Mouse (Mus musculus) embryonic facial prominence, embryonic 13.5 days (tissue): ENCODE measurements around the gene Cpne4. TPM values are rescaled to one million over a fixed set of nuclear protein-coding genes. Genes with fewer than 3 reads are reported as not detected.

Experiments
- ATAC-seq: fragments of 200-750 bp; cut with Nextera tagmentation; 2 replicates; pipeline ENCODE4 v1.8.0; 2017; ENCODE audit warnings: low read depth; ENCODE audit not compliant: insufficient number of reproducible peaks, insufficient read depth, low FRiP score, low TSS enrichment
- H3K27ac ChIP-seq: fragments of 300-500 bp; sonication (generic); 2 replicates; pipeline ENCODE4 v1.5.1; 2015; ENCODE audit warnings: moderate library complexity, mild to moderate bottlenecking, inconsistent platforms
- H3K27me3 ChIP-seq: fragments of 300-500 bp; sonication (generic); 2 replicates; pipeline ENCODE4 v1.6.1; 2015; ENCODE audit warnings: mild to moderate bottlenecking, inconsistent platforms
- H3K36me3 ChIP-seq: fragments of 300-500 bp; sonication (generic); 2 replicates; pipeline ENCODE4 v1.6.1; 2015; ENCODE audit warnings: mild to moderate bottlenecking, inconsistent platforms
- H3K4me1 ChIP-seq: fragments of 300-500 bp; sonication (generic); 2 replicates; pipeline ENCODE4 v1.6.1; 2015; ENCODE audit warnings: inconsistent platforms
- H3K4me2 ChIP-seq: fragments of 300-500 bp; sonication (generic); 2 replicates; pipeline ENCODE4 v1.6.1; 2015; ENCODE audit warnings: moderate library complexity, mild to moderate bottlenecking, inconsistent platforms
- H3K4me3 ChIP-seq: fragments of 300-500 bp; sonication (generic); 2 replicates; pipeline ENCODE4 v1.5.1; 2015; ENCODE audit warnings: mild to moderate bottlenecking, inconsistent platforms
- H3K9ac ChIP-seq: fragments of 300-500 bp; sonication (generic); 2 replicates; pipeline ENCODE4 v1.6.1; 2015; ENCODE audit warnings: mild to moderate bottlenecking, inconsistent platforms
- H3K9me3 ChIP-seq: fragments of 300-500 bp; sonication (generic); 2 replicates; pipeline ENCODE4 v1.6.1; 2016; ENCODE audit warnings: inconsistent platforms
- WGBS: fragments of 180-500 bp; shearing (Covaris S2); methylation state at CpG from one replicate; pipeline ENCODE4 v1.1.7; 2015; ENCODE audit warnings: mixed read lengths; 5-methylcytosine and 5-hydroxymethylcytosine counted together
- microRNA-seq: library from miRNA; unstranded; fragments of <30 nt; microRNA quantifications from one replicate; pipeline ENCODE4, GENCODE M21; 2016
- polyA plus RNA-seq: library from polyadenylated mRNA; unstranded; fragments of >200 nt; fragmentation: Nextera tagmentation; extraction: Ambion mirVana; gene quantifications from 2 replicates; pipeline ENCODE4 v1.2.1, GENCODE M21; 2015

Cpne4 gene
- polyA plus RNA-seq, 1 experiment from 2014 or later = 1.6 TPM

DNA sequence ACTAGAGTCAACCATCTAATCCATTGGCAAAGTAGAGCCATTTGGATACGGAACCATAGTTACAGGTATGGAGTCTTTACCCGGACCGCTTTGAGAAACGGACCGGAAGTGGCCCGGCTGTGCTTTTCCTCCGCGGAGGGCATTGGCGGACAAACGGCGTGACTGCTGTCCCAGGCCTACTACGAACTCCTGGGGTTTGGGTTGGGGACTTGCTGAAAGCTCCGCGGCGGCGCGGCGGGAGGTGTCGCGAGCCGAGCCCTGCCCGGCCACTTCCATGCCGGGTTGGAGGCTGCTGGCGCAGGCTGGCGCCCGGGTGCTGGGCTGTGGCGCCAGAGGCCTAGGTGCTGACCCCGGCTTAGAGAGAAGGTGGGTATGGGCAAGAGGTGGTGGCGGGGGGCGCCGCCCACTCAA lies 506.1 kb downstream of the Cpne4 start, which contains the start of gene Mrpl3:
Mrpl3 (plus strand) TSS at position 93 of the 411 bp plus-strand sequence.
- peaks cover 9% of the 10 kb centered on the region; the same call in 1 of the 2 replicates for H3K4me1 ChIP-seq
- peak within 1 kb of the TSS; percentile 98 for H3K9ac ChIP-seq
- peak within 1 kb of the TSS; percentile 39; the same call in 1 of the 2 replicates for H3K27ac ChIP-seq
- 0 out of 2 replicates have a peak, but pooled peaks have one; percentile 56 for ATAC-seq
- H3K4me3 ChIP-seq = peak within 1 kb of the TSS; percentile 99
- no peaks in the 10 kb centered on the region for H3K27me3 ChIP-seq
- peak within 1 kb of the TSS; percentile 71 for H3K4me2 ChIP-seq
- peaks cover 31% of the 10 kb centered on the region for H3K36me3 ChIP-seq
- H3K9me3 ChIP-seq = no peaks in the 10 kb centered on the region
- WGBS = under 1% methylated on average over 31 of the region's 31 CpGs

DNA sequence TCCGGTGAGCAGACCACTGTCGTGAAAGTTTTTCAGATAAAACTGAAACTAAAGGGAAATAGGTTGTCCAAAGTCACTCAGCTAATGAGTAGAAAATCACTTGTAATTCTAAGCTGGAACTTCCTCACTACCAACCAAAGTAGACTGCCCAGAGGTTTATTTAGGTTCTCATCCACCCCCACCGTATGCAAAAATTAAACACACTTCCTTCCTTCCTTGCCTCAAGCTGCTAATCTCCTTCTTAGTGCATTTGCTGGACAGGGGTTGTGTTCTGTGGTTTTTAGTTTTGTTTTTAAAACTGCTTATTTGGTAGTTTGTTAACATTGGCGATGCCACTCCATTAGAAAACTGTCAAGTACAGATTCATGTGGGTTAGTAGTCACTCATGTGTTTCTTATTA lies 506.7 kb downstream of the Cpne4 start:
- ATAC-seq = no peak
- 46% methylated on average over 4 of the region's 4 CpGs for WGBS

DNA sequence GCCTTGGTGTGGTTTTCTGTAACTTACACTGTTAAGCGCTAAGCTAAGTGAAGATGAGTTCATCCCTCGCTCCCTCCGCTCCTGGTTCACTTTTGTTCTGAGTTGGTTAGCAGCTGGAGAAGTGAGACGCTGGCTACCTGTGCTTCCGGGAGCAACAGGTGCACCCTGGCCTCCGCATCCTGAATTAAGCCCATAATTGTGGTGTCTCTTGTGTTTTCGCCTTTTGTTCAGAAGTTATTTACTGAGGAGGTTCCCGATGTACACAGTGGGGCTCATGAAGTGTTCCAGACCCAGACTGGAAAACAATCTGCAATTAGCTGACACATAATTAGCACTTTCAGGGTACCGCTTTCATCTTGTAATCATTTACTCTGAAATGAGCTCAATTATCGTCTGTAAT lies 522.0 kb downstream of the Cpne4 start:
- ATAC-seq = no peak

More for the DNA sequence above, 506.7 kb downstream of the Cpne4 start:
- Histone ChIP-seq H3K4me1 (peaks cover 9% of the 10 kb centered on the region; the same call in 1 of the 2 replicates), H3K4me2 (peak overlapping the region; percentile 71), H3K9ac (peak overlapping the region; percentile 98), H3K9me3 (no peaks in the 10 kb centered on the region), H3K27me3 (no peaks in the 10 kb centered on the region), H3K27ac (no peak overlapping the region), H3K36me3 (peaks cover 37% of the 10 kb centered on the region), H3K4me3 (peak overlapping the region; percentile 99)

DNA sequence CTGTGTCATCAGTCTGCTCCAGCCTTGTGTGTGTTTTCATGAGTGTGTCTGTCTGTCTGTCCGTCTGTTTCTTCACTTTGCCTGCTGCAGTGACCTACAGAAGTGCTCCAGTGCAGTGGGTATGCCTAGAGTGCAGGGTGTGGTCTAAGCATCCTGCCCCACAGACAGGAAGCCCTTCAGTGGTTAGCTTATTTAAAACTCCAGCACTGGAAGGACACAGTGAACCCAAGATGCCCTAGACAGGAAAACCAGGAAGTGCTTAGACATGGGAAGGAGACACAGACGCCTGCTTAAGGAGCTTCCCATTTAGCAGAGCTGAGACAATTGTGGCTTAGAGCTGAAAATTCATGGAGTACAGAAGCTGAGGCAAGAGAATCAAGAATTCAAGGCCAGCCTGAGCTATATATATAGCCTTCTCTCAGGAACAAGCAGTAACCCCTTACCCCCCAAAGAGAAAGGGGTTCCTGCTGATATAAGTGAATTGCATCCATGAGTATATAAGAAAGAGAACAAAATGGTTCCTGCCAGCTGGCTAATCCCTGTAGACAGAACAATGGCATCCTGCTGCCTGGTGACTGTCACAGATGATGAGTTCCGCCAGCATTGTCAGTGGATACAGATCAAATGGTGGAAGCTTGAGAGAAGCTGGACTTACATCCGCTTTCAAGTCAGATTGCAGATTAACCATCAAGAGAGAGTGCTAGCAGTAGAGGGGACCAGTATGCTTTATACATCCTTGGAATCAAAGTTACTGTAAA lies 526.1 kb downstream of the Cpne4 start:
- Histone ChIP-seq H3K4me2 (no peak overlapping the region), H3K4me1 (no peaks in the 10 kb centered on the region), H3K9me3 (no peaks in the 10 kb centered on the region), H3K27ac (no peak overlapping the region), H3K36me3 (peaks cover 71% of the 10 kb centered on the region), H3K27me3 (no peaks in the 10 kb centered on the region), H3K4me3 (no peak overlapping the region), H3K9ac (no peak overlapping the region)
- WGBS = 76% methylated on average over 4 of the region's 4 CpGs
- no peak for ATAC-seq

More for the DNA sequence above, 522.0 kb downstream of the Cpne4 start:
- Histone ChIP-seq H3K36me3 (peaks cover 70% of the 10 kb centered on the region), H3K27me3 (no peaks in the 10 kb centered on the region), H3K4me3 (no peak overlapping the region), H3K9ac (no peak overlapping the region), H3K9me3 (no peaks in the 10 kb centered on the region), H3K4me1 (no peaks in the 10 kb centered on the region), H3K4me2 (no peak overlapping the region), H3K27ac (no peak overlapping the region)
- WGBS = 87% methylated on average over 10 of the region's 10 CpGs

DNA sequence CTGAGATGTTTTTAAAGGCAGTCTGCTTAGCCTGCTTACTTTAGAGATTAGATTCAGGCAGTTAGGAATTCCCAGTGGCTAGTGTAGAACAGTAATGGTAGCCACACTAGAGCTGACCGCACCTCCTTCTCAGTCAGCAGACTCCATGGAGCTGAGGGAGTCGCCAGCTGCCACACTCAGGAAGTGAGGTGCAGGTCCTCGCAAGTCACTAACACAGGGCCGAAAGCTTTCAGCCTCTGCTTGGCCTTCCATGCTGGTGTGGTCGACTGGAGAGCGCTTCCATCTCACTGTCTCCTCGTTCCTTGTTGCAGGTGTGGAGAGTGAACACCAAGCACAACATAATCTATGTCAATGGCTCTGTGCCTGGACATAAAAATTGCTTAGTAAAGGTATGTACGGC lies 527.8 kb downstream of the Cpne4 start:
- 93% methylated on average over 8 of the region's 8 CpGs for WGBS
- no peak overlapping the region for H3K27ac ChIP-seq
- no peak overlapping the region for H3K9ac ChIP-seq
- peaks cover 76% of the 10 kb centered on the region for H3K36me3 ChIP-seq
- no peaks in the 10 kb centered on the region for H3K9me3 ChIP-seq
- H3K4me2 ChIP-seq = no peak overlapping the region
- no peak overlapping the region for H3K4me3 ChIP-seq
- no peaks in the 10 kb centered on the region for H3K4me1 ChIP-seq
- no peak for ATAC-seq
- no peaks in the 10 kb centered on the region for H3K27me3 ChIP-seq

DNA sequence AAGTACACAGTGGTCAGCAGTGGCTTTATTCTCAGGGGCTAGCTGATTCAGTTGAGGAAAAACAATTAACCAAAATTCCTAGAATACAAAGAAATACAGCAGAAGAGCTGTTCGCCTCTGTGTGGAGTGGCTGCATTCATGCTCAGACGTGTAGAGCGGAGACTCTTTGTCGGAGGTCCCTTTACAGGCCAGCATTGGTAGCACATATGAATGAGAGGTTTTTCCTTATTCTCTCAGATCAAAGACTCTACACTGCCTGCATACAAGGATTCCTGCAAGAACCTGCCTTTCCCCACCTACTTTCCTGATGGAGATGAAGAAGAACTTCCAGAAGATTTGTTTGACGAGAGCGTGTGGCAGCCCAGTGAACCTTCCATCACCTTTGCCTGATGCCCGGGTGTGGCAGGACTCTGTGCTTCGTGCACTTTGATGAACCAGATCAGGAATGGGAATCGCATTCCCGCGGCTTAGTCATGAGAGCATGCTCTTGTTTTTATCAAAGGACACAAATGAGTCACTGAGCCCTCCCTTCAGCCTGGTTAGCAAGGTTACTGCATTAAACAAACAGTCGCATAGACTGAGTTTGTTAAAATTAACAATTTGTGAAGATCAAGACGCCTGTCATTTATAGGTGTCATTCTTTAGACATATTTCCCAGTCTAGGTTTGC lies 529.8 kb downstream of the Cpne4 start:
- ATAC-seq = no peak
- Histone ChIP-seq H3K27ac (no peak overlapping the region), H3K36me3 (peaks cover 60% of the 10 kb centered on the region), H3K4me1 (no peaks in the 10 kb centered on the region), H3K4me2 (no peak overlapping the region), H3K27me3 (no peaks in the 10 kb centered on the region), H3K9ac (no peak overlapping the region), H3K9me3 (no peaks in the 10 kb centered on the region), H3K4me3 (no peak overlapping the region)
- WGBS = 91% methylated on average over 13 of the region's 13 CpGs

DNA sequence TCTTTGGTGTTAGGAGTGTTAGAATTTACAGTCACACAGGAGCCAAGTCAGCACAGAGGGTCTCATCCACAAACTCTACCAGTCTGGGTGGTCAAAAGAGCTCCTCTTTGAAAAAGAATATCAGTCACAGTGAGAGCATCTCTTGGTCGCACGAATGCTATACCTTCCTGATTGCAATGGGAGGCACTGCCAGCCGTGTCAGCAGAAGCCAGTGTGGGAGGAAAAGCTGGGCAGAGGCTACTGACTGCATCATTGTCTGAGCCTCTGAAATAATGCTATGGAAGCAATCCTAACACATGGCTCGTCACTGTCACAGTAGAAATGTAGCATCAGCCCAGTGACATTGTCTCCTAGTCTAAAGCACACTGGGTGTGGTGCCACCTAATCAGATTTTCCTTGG lies 531.4 kb downstream of the Cpne4 start:
- no peak overlapping the region for H3K27ac ChIP-seq
- H3K36me3 ChIP-seq = peaks cover 45% of the 10 kb centered on the region
- no peak overlapping the region for H3K4me3 ChIP-seq
- H3K4me1 ChIP-seq = no peaks in the 10 kb centered on the region
- H3K9ac ChIP-seq = no peak overlapping the region
- H3K9me3 ChIP-seq = no peaks in the 10 kb centered on the region
- H3K27me3 ChIP-seq = no peaks in the 10 kb centered on the region
- WGBS = 90% methylated on average over 4 of the region's 4 CpGs
- H3K4me2 ChIP-seq = no peak overlapping the region
- no peak for ATAC-seq

DNA sequence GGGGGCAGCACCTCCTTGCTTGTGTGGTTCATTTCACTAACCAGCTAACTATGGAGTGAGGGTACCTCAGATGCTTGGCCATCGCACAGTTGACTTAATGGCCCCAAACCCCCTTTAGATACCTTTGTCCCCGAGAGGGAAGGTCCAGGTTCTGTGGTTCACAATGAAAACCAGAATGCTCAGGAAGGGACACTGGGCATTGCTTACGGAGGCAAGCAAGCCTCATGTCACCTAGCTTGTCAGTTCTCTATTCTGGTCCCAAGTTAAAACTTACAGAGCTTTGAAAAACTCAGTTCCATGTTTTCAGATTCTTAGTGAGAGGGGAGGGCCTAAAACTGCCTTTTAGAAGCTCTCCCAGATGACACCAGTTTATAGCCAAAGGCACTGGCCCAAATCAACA lies 533.2 kb downstream of the Cpne4 start:
- 90% methylated on average over 3 of the region's 3 CpGs for WGBS
- no peak overlapping the region for H3K27ac ChIP-seq
- no peaks in the 10 kb centered on the region for H3K27me3 ChIP-seq
- ATAC-seq = no peak
- H3K4me2 ChIP-seq = no peak overlapping the region
- no peak overlapping the region for H3K9ac ChIP-seq
- no peaks in the 10 kb centered on the region for H3K4me1 ChIP-seq
- no peaks in the 10 kb centered on the region for H3K9me3 ChIP-seq
- H3K36me3 ChIP-seq = peaks cover 28% of the 10 kb centered on the region
- no peak overlapping the region for H3K4me3 ChIP-seq

Small RNAs within 50 kb of the gene (microRNA-seq; reads per million reads assigned to microRNA genes)
- not detected for gene Gm23391

Other genes starting within 250 kb of the Cpne4 start
- gene Acpp, start 209.5 kb upstream of the Cpne4 start, polyA plus RNA-seq = 2.2 TPM in 2 replicates